7 mouse cellular contexts compared by ENCODE assay signal in the genomic region with DNA sequence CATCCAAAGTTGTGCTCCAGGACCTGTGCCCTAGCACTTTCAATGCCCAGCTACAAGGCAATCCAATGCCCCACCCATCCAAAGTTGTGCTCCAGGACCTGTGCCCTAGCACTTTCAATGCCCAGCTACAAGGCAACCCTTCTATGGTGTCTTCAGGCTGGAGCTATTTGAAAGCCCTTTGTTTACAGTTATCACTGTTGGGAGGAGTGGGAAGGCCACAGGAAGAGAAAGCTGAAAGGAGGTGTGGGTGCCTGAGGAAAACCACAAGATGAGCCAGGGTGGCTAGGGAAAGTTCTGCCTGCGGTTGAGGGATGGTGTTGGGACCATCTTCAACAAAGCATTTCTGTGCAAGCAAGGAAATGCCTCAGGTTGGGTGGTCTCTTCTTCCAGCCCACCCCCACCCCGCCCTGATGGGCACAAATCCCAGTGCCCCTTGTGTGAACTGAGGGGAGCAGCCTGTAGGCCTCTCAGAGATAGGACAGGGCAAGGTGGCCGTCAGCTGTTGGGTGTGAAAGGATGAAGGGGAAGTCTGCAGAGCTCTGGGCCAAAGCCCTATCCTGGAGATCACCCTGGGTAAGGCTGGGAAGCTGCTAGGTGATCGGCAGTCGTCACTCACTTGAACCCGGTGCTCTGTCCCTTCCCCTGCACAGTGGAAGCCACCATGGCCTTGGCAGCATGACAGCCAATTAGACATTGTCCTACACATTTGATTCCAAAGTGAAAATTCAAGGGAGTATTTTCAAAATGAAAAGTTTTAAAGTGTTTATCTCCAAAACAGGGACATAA. TPM values are rescaled to one million over a fixed set of nuclear protein-coding genes. Genes with fewer than 3 reads are reported as not detected.
A peak's percentile ranks its signal among the peaks of the same experiment; 100 is the strongest.
DNase-seq lines count a peak whose midpoint lies in the region; ATAC-seq and TF ChIP-seq lines count a peak whose summit lies in the region.

No protein-coding gene starts in this region.

- no peak for TF ChIP-seq EP300 in stomach, postnatal 0 days (optimal IDR thresholded peaks at IDR 0.05)

- H3K36me3 ChIP-seq in neural tube, embryonic 11.5 days (ENCODE audit: control insufficient read depth, insufficient read depth, low read length): no peaks in the 10 kb centered on the region
- H3K36me3 ChIP-seq in forebrain, embryonic 12.5 days (replicated peaks): no peaks in the 10 kb centered on the region
- H3K36me3 ChIP-seq in limb, embryonic 14.5 days (ENCODE audit: control insufficient read depth, insufficient read depth, low read length): no peaks in the 10 kb centered on the region
- H3K36me3 ChIP-seq in stomach, postnatal 0 days (ENCODE audit: control insufficient read depth, insufficient read depth, low read length): no peaks in the 10 kb centered on the region

- H3K27me3 ChIP-seq in neural tube, embryonic 11.5 days (ENCODE audit: control insufficient read depth, insufficient read depth, low read length): no peaks in the 10 kb centered on the region
- no peaks in the 10 kb centered on the region for H3K27me3 ChIP-seq in forebrain, embryonic 12.5 days
- H3K27me3 ChIP-seq in limb, embryonic 14.5 days (ENCODE audit: control insufficient read depth, insufficient read depth, low read length): no peaks in the 10 kb centered on the region
- no peaks in the 10 kb centered on the region for H3K27me3 ChIP-seq in stomach, postnatal 0 days (ENCODE audit: control insufficient read depth, insufficient read depth, low read length)

- H3K4me1 ChIP-seq in neural tube, embryonic 11.5 days (ENCODE audit: control insufficient read depth, insufficient read depth, low read length): peaks cover 5% of the 10 kb centered on the region; the same call in 1 of the 2 replicates
- peaks cover 18% of the 10 kb centered on the region for H3K4me1 ChIP-seq in forebrain, embryonic 12.5 days
- peaks cover 12% of the 10 kb centered on the region for H3K4me1 ChIP-seq in limb, embryonic 14.5 days (ENCODE audit: control insufficient read depth, insufficient read depth, low read length)
- H3K4me1 ChIP-seq in stomach, postnatal 0 days (replicated peaks; ENCODE audit: control insufficient read depth, insufficient read depth): 0 out of 2 replicates have a peak, but pooled peaks cover 3% of the 10 kb centered on the region

- no peak overlapping the region for H3K4me3 ChIP-seq in neural tube, embryonic 11.5 days (ENCODE audit: low read depth, low read length)
- peak overlapping the region; percentile 78 for H3K4me3 ChIP-seq in forebrain, embryonic 12.5 days (replicated peaks)
- no peak overlapping the region for H3K4me3 ChIP-seq in limb, embryonic 14.5 days (replicated peaks; ENCODE audit: low read length)
- no peak overlapping the region for H3K4me3 ChIP-seq in stomach, postnatal 0 days (ENCODE audit: low read depth, low read length)

- H3K9ac ChIP-seq in neural tube, embryonic 11.5 days (ENCODE audit: low read length): no peak overlapping the region
- peak overlapping the region; percentile 74; the same call in 1 of the 2 replicates for H3K9ac ChIP-seq in forebrain, embryonic 12.5 days
- no peak overlapping the region for H3K9ac ChIP-seq in limb, embryonic 14.5 days (ENCODE audit: low read depth, low read length, severe bottlenecking)
- H3K9ac ChIP-seq in stomach, postnatal 0 days (ENCODE audit: low read length): no peak overlapping the region

- no peak overlapping the region for H3K27ac ChIP-seq in neural tube, embryonic 11.5 days (ENCODE audit: low read depth, low read length)
- H3K27ac ChIP-seq in forebrain, embryonic 12.5 days: no peak overlapping the region
- no peak overlapping the region for H3K27ac ChIP-seq in limb, embryonic 14.5 days (replicated peaks; ENCODE audit: low read depth, low read length)
- H3K27ac ChIP-seq in stomach, postnatal 0 days (replicated peaks): no peak overlapping the region

- TF ChIP-seq CTCF in stomach, postnatal 0 days (IDR thresholded peaks at IDR 0.05; ENCODE audit: low read depth): no peak

- no peak for DNase-seq in neural tube, embryonic 11.5 days (ENCODE audit: low spot score)
- DNase-seq in neural tube, embryonic 10.5 days (ENCODE audit: extremely low spot score, low spot score): no peak
- DNase-seq in limb, embryonic 14.5 days (ENCODE audit: low spot score): no peak
- no peak for DNase-seq in stomach, postnatal 0 days (ENCODE audit: low spot score)
- DNase-seq in T-cell, adult 2 months (ENCODE audit: low spot score): no peak
- no peak for DNase-seq in right cerebral cortex, postnatal 25 days

- TF ChIP-seq POLR2A in limb, embryonic 14.5 days (IDR thresholded peaks at IDR 0.05; ENCODE audit: borderline replicate concordance, extremely low read depth, insufficient read depth, insufficient read length): no peak

- no peak for ATAC-seq in neural tube, embryonic 11.5 days (ENCODE audit: insufficient read depth, low FRiP score, low TSS enrichment)
- no peak for ATAC-seq in forebrain, embryonic 12.5 days (ENCODE audit: low FRiP score)
- no peak for ATAC-seq in limb, embryonic 14.5 days (ENCODE audit: low FRiP score, low read depth)
- ATAC-seq in stomach, postnatal 0 days (ENCODE audit: low FRiP score, low TSS enrichment): no peak

- WGBS in neural tube, embryonic 11.5 days: 87% methylated on average over 6 of the region's 6 CpGs
- WGBS in forebrain, embryonic 12.5 days: 86% methylated on average over 6 of the region's 6 CpGs
- WGBS in limb, embryonic 14.5 days: 93% methylated on average over 6 of the region's 6 CpGs
- 83% methylated on average over 6 of the region's 6 CpGs for WGBS in stomach, postnatal 0 days

- H3K9me3 ChIP-seq in neural tube, embryonic 11.5 days (ENCODE audit: control insufficient read depth, low read length): no peaks in the 10 kb centered on the region
- H3K9me3 ChIP-seq in forebrain, embryonic 12.5 days: no peaks in the 10 kb centered on the region
- H3K9me3 ChIP-seq in limb, embryonic 14.5 days (ENCODE audit: control insufficient read depth, low read length): no peaks in the 10 kb centered on the region
- H3K9me3 ChIP-seq in stomach, postnatal 0 days (ENCODE audit: control insufficient read depth, low read length): no peaks in the 10 kb centered on the region

- H3K4me2 ChIP-seq in neural tube, embryonic 11.5 days (ENCODE audit: low read depth): peak overlapping the region; percentile 49; the same call in 1 of the 2 replicates
- peak overlapping the region; percentile 82 for H3K4me2 ChIP-seq in forebrain, embryonic 12.5 days
- peak overlapping the region; percentile 73 for H3K4me2 ChIP-seq in limb, embryonic 14.5 days (replicated peaks; ENCODE audit: low read depth, low read length, severe bottlenecking)
- H3K4me2 ChIP-seq in stomach, postnatal 0 days (replicated peaks; ENCODE audit: low read depth): peak overlapping the region; percentile 69; the same call in 1 of the 2 replicates

RNA-seq across cellular contexts. Expression of a gene that starts 1.2 kb away (rescaled TPM):
- polyA plus RNA-seq in neural tube, embryonic 11.5 days (2014; fragmentation: Nextera tagmentation; extraction: Ambion mirVana): 6.1 and 6.6 TPM in 2 replicates
- 4.3 and 5.2 TPM in 2 replicates for polyA plus RNA-seq in forebrain, embryonic 12.5 days (2016; fragmentation: Nextera tagmentation; extraction: Ambion mirVana)
- polyA plus RNA-seq in limb, embryonic 14.5 days (2012; rRNA removed): 5.5 and 6.8 TPM in 2 replicates
- 5.2 and 5.4 TPM in 2 replicates for polyA plus RNA-seq in limb, embryonic 14.5 days (2014; fragmentation: Nextera tagmentation; extraction: Ambion mirVana)
- polyA plus RNA-seq in stomach, postnatal 0 days (2015; fragmentation: Nextera tagmentation; extraction: Ambion mirVana): 2.0 TPM in 2 replicates

RNA-seq across cellular contexts. Expression of a gene that starts 1.5 kb away (rescaled TPM):
- polyA plus RNA-seq in neural tube, embryonic 11.5 days (2014; fragmentation: Nextera tagmentation; extraction: Ambion mirVana): 2.8 and 3.3 TPM in 2 replicates
- 3.0 and 3.3 TPM in 2 replicates for polyA plus RNA-seq in forebrain, embryonic 12.5 days (2016; fragmentation: Nextera tagmentation; extraction: Ambion mirVana)
- polyA plus RNA-seq in limb, embryonic 14.5 days (2012; rRNA removed): 8.6 and 11.0 TPM in 2 replicates
- polyA plus RNA-seq in limb, embryonic 14.5 days (2014; fragmentation: Nextera tagmentation; extraction: Ambion mirVana): 2.5 and 3.3 TPM in 2 replicates
- 0.53 and 0.62 TPM in 2 replicates for polyA plus RNA-seq in stomach, postnatal 0 days (2015; fragmentation: Nextera tagmentation; extraction: Ambion mirVana)

RNA-seq across cellular contexts. Expression of a gene that starts 38.1 kb away (rescaled TPM):
- 33.5 and 35.9 TPM in 2 replicates for polyA plus RNA-seq in neural tube, embryonic 11.5 days (2014; fragmentation: Nextera tagmentation; extraction: Ambion mirVana)
- polyA plus RNA-seq in forebrain, embryonic 12.5 days (2016; fragmentation: Nextera tagmentation; extraction: Ambion mirVana): 35.4 and 36.4 TPM in 2 replicates
- polyA plus RNA-seq in limb, embryonic 14.5 days (2012; rRNA removed): 53.8 and 55.8 TPM in 2 replicates
- polyA plus RNA-seq in limb, embryonic 14.5 days (2014; fragmentation: Nextera tagmentation; extraction: Ambion mirVana): 29.0 and 31.8 TPM in 2 replicates
- polyA plus RNA-seq in stomach, postnatal 0 days (2015; fragmentation: Nextera tagmentation; extraction: Ambion mirVana): 14.6 and 15.3 TPM in 2 replicates
